Mouse (Mus musculus) 416B (cell line): ENCODE results near the gene Gm19402.
A peak's percentile ranks its signal among the peaks of the same experiment; 100 is the strongest.

Experiments
- DNase-seq: peaks from one replicate; pipeline ENCODE4 v3.0.0; 2011; ENCODE audit warnings: low read depth

Gm19402 gene

GRCm38 (mm10) chr10:77666342-77666741 lies 24.2 kb downstream of the Gm19402 start:
- DNase-seq, result no peak

DNA sequence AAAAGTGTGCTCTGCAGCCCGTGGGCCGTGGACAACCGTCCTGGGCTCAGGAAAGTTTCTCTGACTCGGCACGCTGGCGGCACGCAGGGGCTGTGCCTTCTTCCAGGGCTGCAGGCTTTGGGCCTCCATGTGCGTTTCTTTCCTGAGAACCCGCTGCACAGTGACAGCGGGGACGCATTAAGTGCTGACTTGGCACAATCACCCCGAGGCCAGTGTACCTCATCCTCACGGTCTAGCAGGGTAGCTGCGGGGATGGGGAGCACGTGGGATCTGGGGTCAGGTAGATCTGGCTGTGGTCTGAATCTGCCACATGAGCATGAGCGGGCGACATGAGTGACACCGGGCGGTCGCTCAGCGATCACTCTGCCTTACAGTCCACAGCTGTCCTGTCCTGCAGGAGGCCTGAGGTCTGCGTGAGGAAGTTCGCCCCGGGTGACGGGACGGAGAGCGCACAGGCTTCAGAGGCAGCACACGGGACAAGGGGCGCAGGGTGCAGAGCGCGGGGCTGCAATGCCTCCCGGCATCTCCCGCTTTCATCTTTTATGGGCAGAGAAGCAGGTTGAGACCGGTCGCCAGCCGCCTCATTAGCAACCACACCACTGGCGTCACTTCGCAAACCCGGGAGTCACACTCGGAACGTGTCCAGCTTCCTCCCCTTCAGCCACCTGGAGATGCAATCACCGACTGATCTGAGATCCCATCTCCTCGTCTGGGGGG lies 26.4 kb downstream of the Gm19402 start:
- DNase-seq, result no peak

GRCm38 (mm10) chr10:77658286-77658994 lies 32.1 kb downstream of the Gm19402 start:
- peak; percentile 29 for DNase-seq

DNA sequence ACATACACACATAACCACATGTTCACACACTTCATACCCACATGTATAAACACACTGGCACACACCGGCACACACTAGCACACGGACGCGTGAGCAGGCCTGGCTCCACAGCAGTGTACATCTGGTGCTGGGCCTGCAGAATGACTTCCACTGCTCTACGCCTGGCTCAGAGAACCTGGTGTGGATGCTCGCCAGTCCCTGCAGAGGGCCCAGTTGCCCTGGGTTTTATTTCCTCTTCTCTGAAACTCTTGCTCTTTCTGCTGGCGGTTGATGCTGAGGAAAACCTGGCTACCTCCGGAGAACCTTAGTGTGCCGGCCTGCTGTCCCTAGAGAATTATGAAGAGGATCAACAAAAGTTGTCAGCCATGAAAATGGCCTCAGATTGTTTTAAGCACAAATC lies 38.5 kb downstream of the Gm19402 start:
- no peak for DNase-seq

GRCm38 (mm10) chr10:77647901-77648300 lies 42.7 kb downstream of the Gm19402 start:
- no peak for DNase-seq

- no peak for DNase-seq
Observed at GRCm38 (mm10) chr10:77647461-77647860, 43.1 kb downstream of the Gm19402 start.

DNA sequence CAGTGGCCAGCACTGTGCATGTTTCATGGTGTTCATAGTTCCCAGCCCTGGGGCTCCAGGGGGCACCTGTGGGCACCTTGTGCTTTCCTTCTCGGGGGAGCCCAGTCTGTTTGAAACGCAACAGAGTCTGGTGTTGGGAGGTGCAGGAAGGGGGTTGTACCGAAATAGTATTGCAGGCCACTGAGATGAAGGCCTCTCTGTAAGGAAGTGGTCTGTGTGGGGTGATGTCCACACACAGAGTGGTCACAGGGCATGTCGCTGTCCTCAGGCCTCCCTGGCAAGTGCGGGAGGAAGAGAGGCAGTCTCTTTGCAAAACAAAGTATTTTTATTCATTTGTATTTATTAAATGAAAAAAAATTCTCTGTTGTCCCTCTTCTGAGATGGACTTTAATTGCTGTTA lies 45.0 kb downstream of the Gm19402 start:
- peak; percentile 28 for DNase-seq

DNA sequence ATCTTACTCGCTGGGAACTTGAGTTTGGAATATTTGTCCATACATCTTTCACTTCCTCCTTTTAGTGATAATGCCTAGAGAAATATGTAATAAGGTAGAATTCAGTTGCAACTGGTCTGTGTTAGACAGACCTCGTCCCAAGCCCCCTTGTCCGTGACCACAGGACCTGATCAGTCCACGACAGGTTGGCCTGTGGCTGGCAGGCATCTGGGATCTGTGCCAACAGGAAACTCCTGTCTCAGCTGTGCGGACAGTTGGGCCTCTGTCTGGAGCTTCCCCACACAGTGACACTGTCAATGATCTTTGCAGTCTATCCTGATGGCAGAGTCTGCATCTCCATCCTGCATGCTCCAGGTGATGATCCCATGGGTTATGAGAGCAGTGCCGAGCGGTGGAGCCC lies 47.4 kb downstream of the Gm19402 start:
- peak; percentile 53 for DNase-seq
